Mouse (Mus musculus) midbrain, embryonic 12.5 days (tissue): ENCODE measurements around the gene Tsr1. TPM values are rescaled to one million over a fixed set of nuclear protein-coding genes. Genes with fewer than 3 reads are reported as not detected.
A peak's percentile ranks its signal among the peaks of the same experiment; 100 is the strongest.

Experiments used
- ATAC-seq: fragments of 200-750 bp; cut with Nextera tagmentation; 2 replicates; pipeline ENCODE4 v1.8.0; 2017; ENCODE audit warnings: low read depth, moderate TSS enrichment, moderate library complexity; ENCODE audit not compliant: low FRiP score
- H3K27ac ChIP-seq: fragments of 300-500 bp; sonication (generic); replicated peaks from 2 replicates; pipeline ENCODE4 v1.5.1; 2016; ENCODE audit warnings: mild to moderate bottlenecking
- H3K27me3 ChIP-seq: fragments of 300-500 bp; sonication (generic); 2 replicates; pipeline ENCODE4 v1.6.1; 2016; ENCODE audit warnings: mild to moderate bottlenecking
- H3K36me3 ChIP-seq: fragments of 300-500 bp; sonication (generic); 2 replicates; pipeline ENCODE4 v1.6.1; 2016
- H3K4me1 ChIP-seq: fragments of 300-500 bp; sonication (generic); 2 replicates; pipeline ENCODE4 v1.6.1; 2016
- H3K4me2 ChIP-seq: fragments of 300-500 bp; sonication (generic); replicated peaks from 2 replicates; pipeline ENCODE4 v1.6.1; 2016; ENCODE audit warnings: mild to moderate bottlenecking, moderate library complexity
- H3K4me3 ChIP-seq: fragments of 300-500 bp; sonication (generic); 2 replicates; pipeline ENCODE4 v1.5.1; 2016; ENCODE audit warnings: mild to moderate bottlenecking
- H3K9ac ChIP-seq: fragments of 300-500 bp; sonication (generic); replicated peaks from 2 replicates; pipeline ENCODE4 v1.6.1; 2016; ENCODE audit warnings: mild to moderate bottlenecking, moderate library complexity
- H3K9me3 ChIP-seq: fragments of 300-500 bp; sonication (generic); 2 replicates; pipeline ENCODE4 v1.6.1; 2016; ENCODE audit warnings: mild to moderate bottlenecking
- WGBS: fragments of 180-500 bp; shearing (Covaris S2); methylation state at CpG from one replicate; pipeline ENCODE4 v1.1.7; 2016; 5-methylcytosine and 5-hydroxymethylcytosine counted together
- polyA plus RNA-seq: library from polyadenylated mRNA; unstranded; fragments of >200 nt; fragmentation: Nextera tagmentation; extraction: Ambion mirVana; gene quantifications from 2 replicates; pipeline ENCODE4 v1.2.1, GENCODE M21; 2016

Gene Tsr1
- polyA plus RNA-seq, 1 experiment from 2014 or later: 36.4 TPM

DNA sequence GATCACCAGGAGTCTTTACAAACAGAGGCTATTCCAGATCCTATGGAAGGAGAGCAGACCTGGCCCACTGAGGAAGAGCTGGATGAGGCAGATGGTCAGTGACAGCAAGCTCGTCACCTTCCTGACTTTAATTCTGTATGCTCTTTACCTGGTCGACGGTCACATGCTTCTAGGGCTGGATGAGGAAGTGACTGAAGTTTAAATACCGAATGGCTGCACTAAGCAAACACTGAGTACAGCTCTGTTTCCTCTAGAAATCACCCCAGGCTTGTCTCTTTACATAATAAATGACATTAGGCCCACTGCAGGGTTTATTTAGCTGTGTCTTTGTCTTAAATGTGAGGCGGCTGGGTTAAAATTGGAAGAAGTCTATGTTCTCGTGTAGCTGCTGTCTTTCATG lies 3.7 kb downstream of the Tsr1 start:
- no peak overlapping the region for H3K4me3 ChIP-seq
- H3K36me3 ChIP-seq: peaks cover 70% of the 10 kb centered on the region
- no peak overlapping the region for H3K9ac ChIP-seq
- H3K27ac ChIP-seq: no peak overlapping the region
- no peak overlapping the region for H3K4me2 ChIP-seq
- H3K4me1 ChIP-seq: peaks cover 8% of the 10 kb centered on the region
- no peaks in the 10 kb centered on the region for H3K9me3 ChIP-seq
- 93% methylated on average over 6 of the region's 6 CpGs for WGBS
- H3K27me3 ChIP-seq: no peaks in the 10 kb centered on the region
- ATAC-seq: no peak

DNA sequence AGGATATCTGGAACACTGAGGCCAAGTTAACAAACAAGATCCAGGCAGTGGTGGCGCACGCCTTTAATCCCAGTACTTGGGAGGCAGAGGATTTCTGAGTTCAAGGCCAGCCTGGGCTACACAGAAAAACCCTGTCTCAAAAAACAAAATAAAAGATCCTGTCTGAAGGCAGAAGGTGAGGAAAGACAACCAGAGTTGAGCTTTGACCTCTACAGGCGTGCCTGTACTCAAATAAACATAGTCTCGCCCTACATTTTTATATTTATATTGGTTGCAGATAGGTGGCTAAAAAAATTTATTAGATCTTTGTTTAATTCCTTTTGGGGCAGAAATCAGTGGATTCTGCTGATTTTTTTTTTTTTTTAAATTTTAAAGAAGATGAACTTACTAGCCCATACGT lies 4.5 kb downstream of the Tsr1 start:
- Histone ChIP-seq H3K4me3 (no peak overlapping the region), H3K4me2 (no peak overlapping the region), H3K4me1 (peaks cover 8% of the 10 kb centered on the region), H3K9me3 (no peaks in the 10 kb centered on the region), H3K36me3 (peaks cover 79% of the 10 kb centered on the region), H3K27ac (no peak overlapping the region), H3K27me3 (no peaks in the 10 kb centered on the region), H3K9ac (no peak overlapping the region)
- WGBS: 88% methylated on average over 5 of the region's 5 CpGs
- no peak for ATAC-seq

- H3K4me1 ChIP-seq: no peaks in the 10 kb centered on the region
- H3K9me3 ChIP-seq: no peaks in the 10 kb centered on the region
- H3K36me3 ChIP-seq: peaks cover 70% of the 10 kb centered on the region
- H3K27me3 ChIP-seq: no peaks in the 10 kb centered on the region
- H3K9ac ChIP-seq: no peak overlapping the region
- no peak overlapping the region for H3K27ac ChIP-seq
- no peak for ATAC-seq
- WGBS: 94% methylated on average over 6 of the region's 6 CpGs
- H3K4me2 ChIP-seq: no peak overlapping the region
- no peak overlapping the region for H3K4me3 ChIP-seq
These were observed 10.0 kb downstream of the Tsr1 start for GRCm38 (mm10) chr11:74907850-74908249.

- no peak for ATAC-seq
- no peaks in the 10 kb centered on the region for H3K4me1 ChIP-seq
- H3K27ac ChIP-seq: no peak overlapping the region
- H3K27me3 ChIP-seq: no peaks in the 10 kb centered on the region
- H3K9ac ChIP-seq: no peak overlapping the region
- WGBS: 86% methylated on average over 12 of the region's 12 CpGs
- H3K9me3 ChIP-seq: no peaks in the 10 kb centered on the region
- peaks cover 61% of the 10 kb centered on the region for H3K36me3 ChIP-seq
- no peak overlapping the region for H3K4me3 ChIP-seq
- H3K4me2 ChIP-seq: no peak overlapping the region
These were observed 10.9 kb downstream of the Tsr1 start for GRCm38 (mm10) chr11:74908618-74909399.

GRCm38 (mm10) chr11:74909978-74910377 lies 12.1 kb downstream of the Tsr1 start:
- H3K4me1 ChIP-seq: no peaks in the 10 kb centered on the region
- no peak overlapping the region for H3K9ac ChIP-seq
- H3K27me3 ChIP-seq: no peaks in the 10 kb centered on the region
- no peak overlapping the region for H3K4me2 ChIP-seq
- H3K36me3 ChIP-seq: peaks cover 50% of the 10 kb centered on the region
- H3K4me3 ChIP-seq: no peak overlapping the region
- WGBS: 91% methylated on average over 4 of the region's 4 CpGs
- no peaks in the 10 kb centered on the region for H3K9me3 ChIP-seq
- no peak overlapping the region for H3K27ac ChIP-seq
- no peak for ATAC-seq

DNA sequence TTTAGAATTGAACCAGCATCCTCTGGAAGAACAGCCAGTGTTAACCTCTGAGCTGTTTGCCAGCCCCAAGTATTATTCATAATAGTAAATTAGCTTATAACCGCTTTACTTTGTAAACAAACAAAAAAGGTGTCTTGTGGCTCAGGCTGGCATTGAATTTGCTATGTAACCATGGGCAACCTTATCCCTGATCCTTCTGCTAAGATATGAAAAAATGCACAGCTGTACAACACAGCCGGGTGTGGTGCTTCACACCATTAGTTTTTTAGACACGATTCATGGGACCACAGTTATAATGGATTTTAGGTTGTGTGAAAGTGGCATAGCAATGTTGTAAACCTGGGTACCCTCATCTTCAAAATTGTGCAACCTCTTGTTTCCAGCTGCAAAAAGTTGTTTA lies 14.6 kb downstream of the Tsr1 start:
- H3K9me3 ChIP-seq: no peaks in the 10 kb centered on the region
- no peaks in the 10 kb centered on the region for H3K27me3 ChIP-seq
- H3K27ac ChIP-seq: no peak overlapping the region
- H3K4me3 ChIP-seq: no peak overlapping the region
- no peak for ATAC-seq
- H3K9ac ChIP-seq: no peak overlapping the region
- H3K4me1 ChIP-seq: no peaks in the 10 kb centered on the region
- H3K4me2 ChIP-seq: no peak overlapping the region
- peaks cover 25% of the 10 kb centered on the region for H3K36me3 ChIP-seq
- 84% methylated on average over 3 of the region's 3 CpGs for WGBS

DNA sequence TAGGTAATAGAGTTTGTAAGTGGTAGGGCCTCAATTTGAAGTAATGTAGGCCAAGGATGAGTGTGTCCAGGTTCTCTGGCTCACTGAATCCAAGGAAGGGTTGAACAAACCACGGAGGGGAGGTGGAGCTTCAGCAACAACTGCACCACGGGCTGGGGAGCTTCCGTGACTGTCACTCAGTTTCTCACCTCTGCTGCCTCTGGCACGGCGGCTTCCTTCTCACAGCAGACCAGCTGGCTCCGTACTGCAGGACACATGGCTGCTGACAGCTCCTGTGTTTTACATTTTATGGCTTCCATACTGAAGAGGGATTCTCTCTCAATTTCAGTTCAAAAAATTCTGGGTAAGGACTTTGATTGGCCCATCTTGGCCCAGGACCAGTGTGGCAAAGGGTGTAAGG lies 21.4 kb downstream of the Tsr1 start:
- Histone ChIP-seq H3K4me2 (no peak overlapping the region), H3K36me3 (peaks cover 22% of the 10 kb centered on the region), H3K4me1 (no peaks in the 10 kb centered on the region), H3K27ac (no peak overlapping the region), H3K9me3 (no peaks in the 10 kb centered on the region), H3K27me3 (no peaks in the 10 kb centered on the region), H3K4me3 (no peak overlapping the region), H3K9ac (no peak overlapping the region)
- 90% methylated on average over 6 of the region's 6 CpGs for WGBS
- ATAC-seq: no peak

- peaks cover 19% of the 10 kb centered on the region for H3K4me1 ChIP-seq
- H3K27me3 ChIP-seq: no peaks in the 10 kb centered on the region
- H3K9ac ChIP-seq: no peak overlapping the region
- WGBS: 67% methylated on average over 4 of the region's 4 CpGs
- no peak for ATAC-seq
- peaks cover 8% of the 10 kb centered on the region; the same call in 1 of the 2 replicates for H3K36me3 ChIP-seq
- no peak overlapping the region for H3K4me3 ChIP-seq
- no peaks in the 10 kb centered on the region for H3K9me3 ChIP-seq
- H3K27ac ChIP-seq: no peak overlapping the region
- no peak overlapping the region for H3K4me2 ChIP-seq
These were observed 26.3 kb downstream of the Tsr1 start for GRCm38 (mm10) chr11:74924149-74924548.

DNA sequence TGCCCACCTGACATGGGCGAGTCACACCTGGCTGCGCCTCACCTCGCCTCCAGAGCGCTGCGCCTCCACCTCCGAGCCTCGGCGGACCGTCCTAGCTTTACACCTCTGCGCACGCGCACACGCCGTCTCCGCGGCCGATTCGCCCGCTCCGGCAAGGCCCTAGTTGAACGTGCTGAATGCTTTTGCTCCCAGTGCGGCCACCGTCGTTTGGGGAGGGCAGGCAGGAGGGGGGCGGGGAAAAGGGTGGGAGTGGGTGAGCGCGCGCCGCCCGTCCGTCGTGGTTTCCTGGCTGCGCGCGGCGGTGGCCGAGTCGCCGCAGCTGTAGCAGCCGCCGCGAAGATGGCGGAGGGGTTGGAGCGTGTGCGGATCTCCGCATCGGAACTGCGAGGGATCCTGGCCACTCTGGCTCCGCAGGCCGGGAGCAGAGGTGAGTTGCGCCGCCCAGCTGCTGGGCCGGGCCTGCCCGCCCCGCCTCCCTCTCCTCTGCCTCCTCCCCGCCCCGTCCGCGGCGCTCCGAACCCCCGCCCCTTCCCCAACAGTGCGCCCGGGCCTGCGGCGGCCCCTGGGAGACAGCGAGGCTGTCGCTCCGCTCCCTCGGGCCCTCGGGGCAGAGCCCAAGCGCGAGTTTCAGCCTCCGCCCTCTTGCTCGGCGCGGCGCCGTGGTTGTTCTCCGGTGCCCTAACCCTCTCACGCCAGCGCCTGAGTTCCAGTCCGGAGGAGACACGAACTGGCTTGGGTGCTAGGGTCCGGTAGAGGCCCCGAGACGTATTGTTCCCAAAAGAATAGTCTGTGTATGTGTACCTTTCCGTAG lies 27.9 kb downstream of the Tsr1 start, which contains the start of the genes Smg6 and Srr:
Gene Smg6, plus strand, starts transcription at position 247 of the 811 bp plus-strand sequence.
Gene Srr, minus strand, starts transcription at position 372 of the 811 bp plus-strand sequence.
- Histone ChIP-seq H3K27ac (peak within 1 kb of the TSS; percentile 98), H3K4me1 (peaks cover 19% of the 10 kb centered on the region), H3K9me3 (no peaks in the 10 kb centered on the region), H3K4me2 (peak within 1 kb of the TSS; percentile 77), H3K4me3 (peak within 1 kb of the TSS; percentile 92), H3K36me3 (peaks cover 12% of the 10 kb centered on the region), H3K9ac (peak within 1 kb of the TSS; percentile 94), H3K27me3 (no peaks in the 10 kb centered on the region)
- ATAC-seq: peak; percentile 96
- WGBS: under 1% methylated on average over 74 of the region's 88 CpGs

GRCm38 (mm10) chr11:74926388-74927005 lies 28.6 kb downstream of the Tsr1 start:
- no peak; the same call in 1 of the 2 replicates for ATAC-seq

GRCm38 (mm10) chr11:74927236-74927725 lies 29.4 kb downstream of the Tsr1 start:
- no peak overlapping the region; the same call in 1 of the 2 replicates for H3K4me3 ChIP-seq
- H3K4me2 ChIP-seq: peak overlapping the region; percentile 77
- H3K4me1 ChIP-seq: peaks cover 19% of the 10 kb centered on the region
- H3K27me3 ChIP-seq: no peaks in the 10 kb centered on the region
- WGBS: 91% methylated on average over 2 of the region's 2 CpGs
- H3K36me3 ChIP-seq: peaks cover 25% of the 10 kb centered on the region
- ATAC-seq: no peak
- no peaks in the 10 kb centered on the region for H3K9me3 ChIP-seq
- no peak overlapping the region for H3K9ac ChIP-seq
- H3K27ac ChIP-seq: no peak overlapping the region

More at GRCm38 (mm10) chr11:74926388-74927005, 28.6 kb downstream of the Tsr1 start:
- no peaks in the 10 kb centered on the region for H3K27me3 ChIP-seq
- H3K36me3 ChIP-seq: peaks cover 17% of the 10 kb centered on the region
- peak overlapping the region; percentile 92 for H3K4me3 ChIP-seq
- no peaks in the 10 kb centered on the region for H3K9me3 ChIP-seq
- H3K9ac ChIP-seq: peak overlapping the region; percentile 94
- peak overlapping the region; percentile 77 for H3K4me2 ChIP-seq
- H3K27ac ChIP-seq: peak overlapping the region; percentile 98
- peaks cover 19% of the 10 kb centered on the region for H3K4me1 ChIP-seq
- 7% methylated on average over 11 of the region's 11 CpGs for WGBS
